Mouse (Mus musculus) megakaryocyte, embryonic 14.5 days (primary cell): ENCODE measurements around the gene Gm17617. TPM values are rescaled to one million over a fixed set of nuclear protein-coding genes. Genes with fewer than 3 reads are reported as not detected.

ENCODE experiments used
- H3K27me3 ChIP-seq: replicated peaks from 2 replicates; pipeline ENCODE3; 2012; ENCODE audit warnings: inconsistent platforms
- H3K36me3 ChIP-seq: replicated peaks from 2 replicates; pipeline ENCODE3; 2012; ENCODE audit warnings: low read length, inconsistent platforms, mixed read lengths
- H3K4me1 ChIP-seq: 2 replicates; pipeline ENCODE4 v1.6.1; 2012; ENCODE audit warnings: inconsistent platforms
- H3K4me3 ChIP-seq: replicated peaks from 2 replicates; pipeline ENCODE3; 2012; ENCODE audit warnings: moderate library complexity, mild to moderate bottlenecking, inconsistent platforms
- H3K9me3 ChIP-seq: 2 replicates; pipeline ENCODE4 v1.6.1; 2012; ENCODE audit warnings: inconsistent platforms
- FLI1 ChIP-seq: IDR thresholded peaks from 2 replicates; pipeline ENCODE4 v1.6.1; 2012; ENCODE audit warnings: low read length, inconsistent platforms, mixed read lengths
- GATA1 ChIP-seq: IDR thresholded peaks from 3 replicates; pipeline ENCODE4 v1.6.1; 2012; ENCODE audit warnings: mixed read lengths, low read length, inconsistent platforms, borderline replicate concordance
- polyA plus RNA-seq: library from polyadenylated mRNA; stranded (reverse); fragments of >175 nt; gene quantifications from 2 replicates; pipeline ENCODE4 v1.2.3, GENCODE M21; 2012; ENCODE audit warnings: low replicate concordance; ENCODE audit not compliant: insufficient read depth

Gene Gm17617
- not detected in 2 replicates for polyA plus RNA-seq

DNA sequence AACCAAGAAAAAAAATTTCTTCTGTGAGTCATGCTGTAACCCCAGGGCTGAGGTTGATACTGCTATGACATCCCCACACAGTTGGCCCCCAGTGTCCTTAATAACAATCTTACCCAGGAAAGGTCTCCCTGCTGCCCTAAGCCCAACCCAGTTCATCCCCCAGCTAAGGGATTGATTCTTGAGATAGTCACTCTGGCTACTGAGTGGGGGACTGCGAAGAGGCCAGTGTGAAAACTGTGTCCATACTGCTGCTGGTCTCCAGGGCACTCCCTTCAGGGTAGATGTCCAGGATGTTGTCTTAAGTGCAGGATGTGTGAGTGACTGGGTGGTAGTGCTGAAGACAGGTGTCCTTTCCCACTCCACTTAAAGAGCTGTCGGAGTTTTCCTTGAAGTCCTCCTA lies at the start of gene Gm17617:
Gene Gm17617 (minus strand): TSS at position 101 of the 400 bp plus-strand sequence.
- Histone ChIP-seq H3K36me3 (peaks cover 60% of the 10 kb centered on the region), H3K4me3 (no peak within 1 kb of the TSS), H3K9me3 (no peaks in the 10 kb centered on the region), H3K4me1 (peaks cover 8% of the 10 kb centered on the region), H3K27me3 (no peaks in the 10 kb centered on the region)
- TF ChIP-seq GATA1: no peak
- TF ChIP-seq FLI1: no peak

DNA sequence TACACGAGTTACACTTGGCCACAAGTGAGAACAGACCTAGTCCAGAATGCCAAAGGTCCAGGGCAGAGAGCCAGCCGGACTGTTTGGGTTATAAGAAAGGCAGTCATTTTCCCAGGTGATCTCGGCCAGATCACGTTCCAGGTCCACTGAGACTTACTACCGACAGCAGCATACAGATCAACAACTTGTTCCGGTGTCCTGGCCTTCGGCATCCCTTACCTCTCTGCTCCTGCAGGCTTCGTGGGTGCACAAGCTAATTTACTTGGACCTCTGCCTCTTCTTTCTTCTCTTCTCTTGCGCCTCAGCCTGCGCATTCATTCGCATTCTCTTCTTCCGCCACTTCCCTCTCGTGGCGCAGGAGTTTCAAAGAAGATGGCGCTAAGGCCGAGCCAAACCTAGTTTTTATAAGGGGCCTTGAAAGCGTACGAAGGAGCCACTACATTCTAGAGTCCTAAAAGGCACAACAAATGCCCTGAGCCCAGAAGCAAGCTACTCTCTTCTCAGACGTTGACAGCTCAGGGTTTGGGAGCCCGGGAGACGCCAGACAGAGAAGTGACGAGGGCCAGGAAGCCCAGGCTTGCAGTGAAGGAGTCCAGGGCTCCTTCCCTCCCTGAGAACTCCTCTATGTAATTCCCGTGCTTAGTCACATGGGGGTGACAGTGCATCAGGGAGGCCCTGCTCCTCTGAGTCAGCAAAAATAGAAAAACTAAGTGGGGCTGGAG lies 49.0 kb upstream of the Gm17617 start:
- TF ChIP-seq FLI1: no peak
- no peak for TF ChIP-seq GATA1
- Histone ChIP-seq H3K4me1 (peaks cover 39% of the 10 kb centered on the region), H3K36me3 (peaks cover 2% of the 10 kb centered on the region), H3K9me3 (0 out of 2 replicates have a peak, but pooled peaks cover 3% of the 10 kb centered on the region), H3K27me3 (no peaks in the 10 kb centered on the region), H3K4me3 (no peak overlapping the region)

DNA sequence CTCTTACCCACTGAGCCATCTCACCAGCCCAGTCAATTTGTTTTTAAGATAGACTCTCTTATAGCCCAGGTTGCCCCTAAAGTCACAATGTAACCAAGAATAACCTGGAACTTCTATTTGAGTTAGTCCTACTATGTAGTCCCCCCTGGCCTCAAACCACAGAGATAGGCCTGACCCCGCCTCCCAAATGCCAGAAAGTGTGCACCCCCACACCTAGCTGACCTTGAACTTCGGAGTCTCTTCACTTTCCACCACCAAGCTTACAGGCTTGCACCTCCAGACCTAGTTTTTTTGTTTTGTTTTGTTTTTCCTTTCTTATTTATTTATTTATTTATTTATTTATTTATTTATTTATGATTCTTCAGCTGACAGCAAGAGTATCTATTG lies 48.4 kb upstream of the Gm17617 start:
- Histone ChIP-seq H3K36me3 (peaks cover 2% of the 10 kb centered on the region), H3K27me3 (no peaks in the 10 kb centered on the region), H3K9me3 (0 out of 2 replicates have a peak, but pooled peaks cover 3% of the 10 kb centered on the region), H3K4me1 (peaks cover 39% of the 10 kb centered on the region), H3K4me3 (no peak overlapping the region)
- TF ChIP-seq FLI1: no peak
- TF ChIP-seq GATA1: no peak

DNA sequence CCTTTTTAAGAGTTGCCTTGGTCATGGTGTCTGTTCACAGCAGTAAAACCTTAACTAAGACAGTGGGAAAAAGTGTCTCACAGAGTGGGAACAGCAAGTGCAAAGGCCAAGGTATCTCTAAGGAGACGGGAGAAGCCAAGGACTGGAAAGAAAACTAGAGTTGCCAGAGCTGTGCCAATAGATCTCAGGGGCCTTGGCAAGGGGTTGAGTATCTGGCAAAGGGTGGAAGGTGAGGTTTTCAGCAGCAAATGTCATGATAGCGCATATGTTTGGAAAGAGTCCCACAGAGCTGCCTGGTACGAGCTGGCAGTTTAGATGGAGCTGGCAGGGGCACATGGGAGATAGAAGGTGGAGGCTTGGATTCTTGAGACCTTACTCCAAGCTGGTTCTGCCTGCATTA lies 46.2 kb upstream of the Gm17617 start:
- H3K9me3 ChIP-seq: 0 out of 2 replicates have a peak, but pooled peaks cover 3% of the 10 kb centered on the region
- no peak overlapping the region for H3K4me3 ChIP-seq
- H3K4me1 ChIP-seq: peaks cover 39% of the 10 kb centered on the region
- no peak for TF ChIP-seq GATA1
- no peak for TF ChIP-seq FLI1
- H3K36me3 ChIP-seq: peaks cover 2% of the 10 kb centered on the region
- peaks cover 3% of the 10 kb centered on the region for H3K27me3 ChIP-seq

DNA sequence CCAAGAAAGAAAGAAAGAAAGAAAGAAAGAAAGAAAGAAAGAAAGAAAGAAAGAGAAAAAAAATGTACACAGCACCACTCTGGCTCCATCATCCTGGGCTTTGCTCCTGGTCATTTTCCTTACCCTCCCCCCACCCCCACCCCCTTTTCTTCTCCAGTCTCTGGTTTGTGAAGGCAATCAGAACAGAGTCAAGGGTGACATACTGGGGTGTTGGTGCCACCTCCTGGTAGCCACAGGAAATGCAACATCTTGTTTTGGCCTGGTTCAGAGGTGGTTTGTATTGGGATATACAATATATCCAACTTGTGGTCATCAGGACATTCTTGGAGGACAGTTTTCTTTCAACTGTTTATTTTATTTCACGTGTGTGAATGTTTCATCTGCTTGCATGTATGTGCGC lies 45.2 kb upstream of the Gm17617 start:
- Histone ChIP-seq H3K4me3 (no peak overlapping the region), H3K27me3 (peaks cover 13% of the 10 kb centered on the region), H3K9me3 (0 out of 2 replicates have a peak, but pooled peaks cover 3% of the 10 kb centered on the region), H3K4me1 (peaks cover 37% of the 10 kb centered on the region), H3K36me3 (peaks cover 2% of the 10 kb centered on the region)
- TF ChIP-seq FLI1 (no peak), GATA1 (no peak)

DNA sequence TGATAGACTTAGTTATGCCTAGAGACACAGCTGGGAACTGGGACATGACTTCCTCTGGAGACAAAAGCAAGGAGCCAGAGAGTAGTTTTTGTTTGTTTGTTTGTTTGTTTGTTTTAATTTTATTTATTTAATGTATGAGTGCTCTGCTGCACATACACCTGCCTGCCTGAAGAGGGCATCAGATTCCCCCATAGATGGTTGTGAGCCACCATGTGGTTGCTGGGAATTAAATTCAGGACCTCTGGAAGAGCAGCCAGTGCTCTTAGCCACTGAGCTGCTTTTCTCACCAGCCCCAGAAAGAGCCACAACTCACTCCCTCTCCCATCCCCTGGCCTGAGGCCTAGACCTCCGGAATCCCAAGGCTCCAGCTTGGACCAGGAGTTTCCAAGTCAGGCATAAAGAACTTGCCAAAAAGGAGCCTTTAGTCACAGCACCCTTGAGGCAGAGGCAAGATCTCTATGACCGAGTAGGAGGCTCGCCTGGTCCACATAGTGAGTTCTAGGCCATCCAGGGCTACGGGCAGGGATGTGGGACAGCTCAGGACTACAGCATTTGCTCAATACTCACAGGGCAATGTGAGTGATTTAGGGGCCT lies 44.7 kb upstream of the Gm17617 start:
- H3K4me1 ChIP-seq: peaks cover 32% of the 10 kb centered on the region
- H3K9me3 ChIP-seq: 0 out of 2 replicates have a peak, but pooled peaks cover 3% of the 10 kb centered on the region
- H3K36me3 ChIP-seq: peaks cover 2% of the 10 kb centered on the region
- TF ChIP-seq FLI1 (no peak), GATA1 (no peak)
- no peak overlapping the region for H3K4me3 ChIP-seq
- H3K27me3 ChIP-seq: peaks cover 14% of the 10 kb centered on the region

DNA sequence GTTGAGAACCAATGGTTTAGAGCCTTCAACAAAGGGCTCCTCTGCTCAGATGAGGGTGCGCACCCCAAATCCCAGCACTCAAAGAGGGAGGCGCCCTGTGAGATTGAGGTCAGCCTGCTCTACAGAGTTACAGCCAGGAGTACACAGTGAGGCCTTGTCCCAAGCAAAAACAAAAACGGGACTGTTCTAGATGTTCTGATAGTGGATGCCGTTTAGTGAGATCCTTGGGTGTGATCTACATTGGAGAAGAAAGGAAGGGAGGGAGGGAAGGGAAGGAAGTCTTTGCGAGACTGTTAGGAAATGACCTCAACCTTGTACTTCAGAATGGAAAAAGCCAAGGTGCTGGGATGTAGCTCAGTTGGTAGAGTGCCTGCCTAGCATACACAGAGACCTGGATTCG lies 42.9 kb upstream of the Gm17617 start:
- peaks cover 2% of the 10 kb centered on the region for H3K36me3 ChIP-seq
- peaks cover 31% of the 10 kb centered on the region for H3K4me1 ChIP-seq
- TF ChIP-seq FLI1 (no peak), GATA1 (no peak)
- H3K9me3 ChIP-seq: 0 out of 2 replicates have a peak, but pooled peaks cover 3% of the 10 kb centered on the region
- peaks cover 29% of the 10 kb centered on the region for H3K27me3 ChIP-seq
- no peak overlapping the region for H3K4me3 ChIP-seq

DNA sequence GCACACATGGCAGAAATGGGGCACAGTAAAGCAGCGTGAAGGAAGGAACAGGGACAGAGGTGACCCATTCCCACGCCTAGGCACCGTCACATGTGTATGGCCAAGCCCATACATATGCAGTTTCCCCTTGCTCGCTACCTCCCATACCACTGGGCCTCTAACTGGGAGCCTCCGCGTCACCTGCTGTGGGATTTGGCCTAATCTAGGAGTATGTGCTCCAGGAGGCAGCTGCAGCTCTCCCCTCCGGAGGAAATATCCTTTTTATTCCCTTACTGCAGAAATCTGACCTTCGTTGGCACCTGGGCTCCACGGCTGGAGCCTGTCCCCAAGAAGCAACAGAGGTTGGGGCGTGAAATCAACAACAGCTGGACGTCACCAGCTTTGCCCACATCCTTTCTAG lies 41.0 kb upstream of the Gm17617 start:
- Histone ChIP-seq H3K4me3 (no peak overlapping the region), H3K27me3 (peaks cover 29% of the 10 kb centered on the region), H3K9me3 (peaks cover 8% of the 10 kb centered on the region), H3K4me1 (peaks cover 17% of the 10 kb centered on the region), H3K36me3 (no peaks in the 10 kb centered on the region)
- TF ChIP-seq FLI1: no peak
- TF ChIP-seq GATA1: no peak

DNA sequence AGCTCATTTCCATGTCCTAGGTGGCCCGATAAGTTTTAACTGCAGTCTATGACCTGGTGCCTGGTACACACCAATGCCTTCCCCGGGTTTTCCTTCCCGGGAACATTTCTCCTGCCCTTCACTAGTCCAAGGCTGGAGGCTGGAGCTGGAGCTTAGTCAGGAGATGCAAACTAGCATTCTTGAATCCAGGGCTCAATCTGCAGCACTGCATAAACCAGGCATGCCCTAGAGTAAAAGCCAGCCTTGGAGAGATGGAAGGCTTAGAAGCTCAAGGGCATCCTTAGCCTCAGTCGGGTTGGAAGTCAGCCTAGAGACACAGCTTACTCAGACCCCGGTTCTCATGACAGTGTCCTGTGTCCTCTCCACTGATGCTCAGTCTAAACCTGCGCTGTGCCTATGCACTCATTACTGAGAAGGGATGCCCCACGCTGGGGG lies 39.0 kb upstream of the Gm17617 start:
- peaks cover 13% of the 10 kb centered on the region for H3K9me3 ChIP-seq
- peaks cover 44% of the 10 kb centered on the region for H3K27me3 ChIP-seq
- no peaks in the 10 kb centered on the region for H3K36me3 ChIP-seq
- no peak for TF ChIP-seq GATA1
- no peak for TF ChIP-seq FLI1
- H3K4me3 ChIP-seq: peak overlapping the region; percentile 0
- peaks cover 15% of the 10 kb centered on the region for H3K4me1 ChIP-seq

DNA sequence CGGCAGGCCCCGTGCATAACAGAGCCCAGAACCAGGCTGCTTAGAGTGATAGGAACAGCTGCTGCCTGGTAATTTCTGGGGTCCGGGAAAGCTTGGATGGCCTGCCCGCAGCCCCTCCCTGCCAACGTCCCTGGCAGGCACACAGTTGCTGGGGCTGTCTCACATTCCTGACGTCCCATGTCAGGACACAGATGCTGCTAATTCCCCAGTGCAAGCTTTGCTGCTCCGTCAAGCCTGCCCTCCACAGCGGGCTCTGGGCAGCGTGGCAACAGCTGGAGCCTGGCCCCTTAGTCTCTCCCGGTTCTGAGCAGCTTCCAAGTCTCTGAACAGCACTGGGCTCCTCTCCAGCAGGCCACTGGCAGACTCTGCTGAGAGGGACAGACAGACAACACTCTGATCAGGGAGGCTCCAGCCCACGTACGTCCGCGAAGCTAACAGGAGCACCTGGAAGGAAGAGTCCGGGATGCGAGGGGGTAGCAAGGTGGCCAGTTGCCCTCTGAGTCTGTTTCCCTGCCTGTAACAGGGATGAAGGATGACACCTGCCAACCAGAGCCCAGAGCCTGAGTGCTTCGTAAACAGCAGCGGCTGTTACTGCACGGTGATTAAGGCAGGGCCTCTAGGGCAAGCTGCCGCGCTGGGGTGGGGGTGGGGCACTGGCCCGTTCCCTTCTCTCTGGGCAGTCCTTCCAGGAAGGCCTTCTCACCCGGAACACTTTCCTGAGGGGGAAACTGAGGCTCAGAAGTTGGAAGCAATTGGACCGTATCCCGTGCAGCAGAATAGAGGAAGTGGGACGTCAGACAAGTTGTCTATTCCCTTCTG lies 38.4 kb upstream of the Gm17617 start:
- peaks cover 20% of the 10 kb centered on the region for H3K4me1 ChIP-seq
- H3K36me3 ChIP-seq: no peaks in the 10 kb centered on the region
- TF ChIP-seq FLI1: no peak
- TF ChIP-seq GATA1: no peak
- H3K27me3 ChIP-seq: peaks cover 50% of the 10 kb centered on the region
- H3K4me3 ChIP-seq: peak overlapping the region; percentile 76
- H3K9me3 ChIP-seq: peaks cover 13% of the 10 kb centered on the region
